Mouse (Mus musculus) liver, embryonic 15.5 days (tissue): ENCODE measurements around the gene Klhl29. TPM values are rescaled to one million over a fixed set of nuclear protein-coding genes. Genes with fewer than 3 reads are reported as not detected.

Source experiments
- ATAC-seq: fragments of 200-750 bp; cut with Nextera tagmentation; 2 replicates; pipeline ENCODE4 v1.8.0; 2017; ENCODE audit warnings: moderate number of reproducible peaks, mild to moderate bottlenecking, moderate library complexity; ENCODE audit not compliant: insufficient read depth
- H3K27ac ChIP-seq: fragments of 300-500 bp; sonication (generic); replicated peaks from 2 replicates; pipeline ENCODE4 v1.5.1; 2015; ENCODE audit warnings: mild to moderate bottlenecking, inconsistent platforms
- H3K27me3 ChIP-seq: fragments of 300-500 bp; sonication (generic); 2 replicates; pipeline ENCODE4 v1.6.1; 2015; ENCODE audit warnings: mild to moderate bottlenecking, inconsistent platforms
- H3K36me3 ChIP-seq: fragments of 300-500 bp; sonication (generic); replicated peaks from 2 replicates; pipeline ENCODE4 v1.6.1; 2015; ENCODE audit warnings: moderate library complexity, mild to moderate bottlenecking, inconsistent platforms
- H3K4me1 ChIP-seq: fragments of 300-500 bp; sonication (generic); replicated peaks from 2 replicates; pipeline ENCODE4 v1.6.1; 2015; ENCODE audit warnings: inconsistent platforms
- H3K4me2 ChIP-seq: fragments of 300-500 bp; sonication (generic); 2 replicates; pipeline ENCODE4 v1.6.1; 2015; ENCODE audit warnings: moderate library complexity, mild to moderate bottlenecking, inconsistent platforms
- H3K4me3 ChIP-seq: fragments of 300-500 bp; sonication (generic); replicated peaks from 2 replicates; pipeline ENCODE4 v1.5.1; 2015; ENCODE audit warnings: mild to moderate bottlenecking, inconsistent platforms
- H3K9ac ChIP-seq: fragments of 300-500 bp; sonication (generic); 2 replicates; pipeline ENCODE4 v1.6.1; 2015; ENCODE audit warnings: moderate library complexity, mild to moderate bottlenecking, inconsistent platforms
- H3K9me3 ChIP-seq: fragments of 300-500 bp; sonication (generic); replicated peaks from 2 replicates; pipeline ENCODE4 v1.6.1; 2016; ENCODE audit warnings: inconsistent platforms
- whole genome bisulfite sequencing: fragments of 180-500 bp; shearing (Covaris S2); methylation state at CpG from one replicate; pipeline ENCODE4 v1.1.7; 2015; ENCODE audit warnings: mixed read lengths; ENCODE audit not compliant: insufficient replicate concordance; 5-methylcytosine and 5-hydroxymethylcytosine counted together
- polyA plus RNA-seq: library from polyadenylated mRNA; unstranded; fragments of >200 nt; fragmentation: Nextera tagmentation; extraction: Ambion mirVana; gene quantifications from 2 replicates; pipeline ENCODE4 v1.2.1, GENCODE M21; 2015

Klhl29 gene
- polyA plus RNA-seq, 1 experiment from 2014 or later = 0.07 TPM

DNA sequence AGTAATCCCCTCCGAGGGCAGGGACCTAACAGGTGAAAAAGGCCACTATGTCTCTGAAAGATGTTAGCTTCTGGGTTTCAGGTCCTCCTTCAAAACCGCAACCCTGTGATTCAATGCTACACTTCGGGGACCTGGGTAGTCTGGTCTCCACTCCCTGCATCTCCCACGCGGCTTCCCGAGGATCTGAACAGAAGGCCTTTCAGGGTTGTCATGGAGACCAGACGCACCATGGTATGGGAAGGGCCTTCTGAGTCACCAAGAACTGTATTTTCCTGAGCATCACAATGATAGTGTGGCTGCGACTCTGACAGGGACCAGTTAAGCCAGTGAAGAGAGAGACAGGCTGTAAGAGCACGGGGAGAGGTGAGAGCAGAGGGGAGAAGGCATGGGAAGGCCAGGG, 164.7 kb downstream of the Klhl29 start:
- no peaks in the 10 kb centered on the region for H3K36me3 ChIP-seq
- no peak overlapping the region for H3K4me2 ChIP-seq
- no peak for ATAC-seq
- H3K4me1 ChIP-seq = no peaks in the 10 kb centered on the region
- H3K9me3 ChIP-seq = no peaks in the 10 kb centered on the region
- WGBS = 64% methylated on average over 9 of the region's 9 CpGs
- no peak overlapping the region for H3K27ac ChIP-seq
- no peak overlapping the region for H3K9ac ChIP-seq
- H3K27me3 ChIP-seq = no peaks in the 10 kb centered on the region
- no peak overlapping the region for H3K4me3 ChIP-seq

GRCm38 (mm10) chr12:5207941-5208905, 167.3 kb downstream of the Klhl29 start:
- H3K4me2 ChIP-seq = no peak overlapping the region
- H3K9ac ChIP-seq = no peak overlapping the region
- H3K27me3 ChIP-seq = no peaks in the 10 kb centered on the region
- H3K4me3 ChIP-seq = no peak overlapping the region
- no peaks in the 10 kb centered on the region for H3K4me1 ChIP-seq
- H3K36me3 ChIP-seq = no peaks in the 10 kb centered on the region
- no peaks in the 10 kb centered on the region for H3K9me3 ChIP-seq
- WGBS = 32% methylated on average over 17 of the region's 17 CpGs
- H3K27ac ChIP-seq = no peak overlapping the region
- no peak for ATAC-seq

GRCm38 (mm10) chr12:5207172-5207571, 168.3 kb downstream of the Klhl29 start:
- Histone ChIP-seq H3K9ac (no peak overlapping the region), H3K36me3 (no peaks in the 10 kb centered on the region), H3K4me2 (no peak overlapping the region), H3K27ac (no peak overlapping the region), H3K9me3 (no peaks in the 10 kb centered on the region), H3K4me1 (no peaks in the 10 kb centered on the region), H3K4me3 (no peak overlapping the region), H3K27me3 (no peaks in the 10 kb centered on the region)
- ATAC-seq = no peak
- 36% methylated on average over 4 of the region's 4 CpGs for WGBS

- 50% methylated on average over 11 of the region's 11 CpGs for whole genome bisulfite sequencing
- Histone ChIP-seq H3K36me3 (no peaks in the 10 kb centered on the region), H3K4me3 (no peak overlapping the region), H3K27ac (no peak overlapping the region), H3K4me2 (no peak overlapping the region), H3K9ac (no peak overlapping the region), H3K9me3 (no peaks in the 10 kb centered on the region), H3K27me3 (no peaks in the 10 kb centered on the region), H3K4me1 (no peaks in the 10 kb centered on the region)
- no peak for ATAC-seq
These were observed 171.2 kb downstream of the Klhl29 start for GRCm38 (mm10) chr12:5204071-5204840.

GRCm38 (mm10) chr12:5203385-5203784, 172.1 kb downstream of the Klhl29 start:
- no peak for ATAC-seq
- H3K4me3 ChIP-seq = no peak overlapping the region

DNA sequence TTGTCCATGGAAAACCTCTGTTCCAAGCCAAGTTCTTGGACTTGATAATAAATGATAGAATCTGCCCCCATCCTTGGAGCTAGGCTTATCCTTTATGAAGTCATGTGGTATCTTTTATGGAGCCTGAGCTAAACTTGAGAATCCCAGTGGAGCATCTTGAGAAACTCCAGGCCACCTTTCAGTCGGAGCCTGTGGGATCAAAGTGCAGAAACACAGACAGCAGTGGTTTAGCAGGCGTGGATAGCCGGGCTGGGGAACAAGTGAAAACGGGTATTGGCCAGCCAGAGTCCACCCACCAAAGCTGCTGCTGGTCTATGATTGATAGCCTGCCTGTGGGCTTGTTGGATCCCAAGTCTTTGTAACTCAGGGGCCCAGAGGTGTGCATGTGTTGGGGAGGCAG, 177.2 kb downstream of the Klhl29 start:
- 38% methylated on average over 4 of the region's 4 CpGs for WGBS
- Histone ChIP-seq H3K4me1 (no peaks in the 10 kb centered on the region), H3K4me3 (no peak overlapping the region), H3K27ac (no peak overlapping the region), H3K9ac (no peak overlapping the region), H3K9me3 (no peaks in the 10 kb centered on the region), H3K36me3 (no peaks in the 10 kb centered on the region), H3K27me3 (no peaks in the 10 kb centered on the region), H3K4me2 (no peak overlapping the region)
- no peak for ATAC-seq

More at GRCm38 (mm10) chr12:5203385-5203784, 172.1 kb downstream of the Klhl29 start:
- Histone ChIP-seq H3K27ac (no peak overlapping the region), H3K4me2 (no peak overlapping the region), H3K9ac (no peak overlapping the region), H3K36me3 (no peaks in the 10 kb centered on the region), H3K9me3 (no peaks in the 10 kb centered on the region), H3K27me3 (no peaks in the 10 kb centered on the region), H3K4me1 (no peaks in the 10 kb centered on the region)
- WGBS = 44% methylated on average over 5 of the region's 5 CpGs

- H3K36me3 ChIP-seq = no peaks in the 10 kb centered on the region
- H3K9ac ChIP-seq = no peak overlapping the region
- H3K4me2 ChIP-seq = no peak overlapping the region
- H3K4me3 ChIP-seq = no peak overlapping the region
- H3K9me3 ChIP-seq = no peaks in the 10 kb centered on the region
- no peak for ATAC-seq
- 53% methylated on average over 6 of the region's 6 CpGs for WGBS
- no peaks in the 10 kb centered on the region for H3K27me3 ChIP-seq
- no peak overlapping the region for H3K27ac ChIP-seq
- H3K4me1 ChIP-seq = no peaks in the 10 kb centered on the region
These were observed 181.3 kb downstream of the Klhl29 start for GRCm38 (mm10) chr12:5194176-5194575.

DNA sequence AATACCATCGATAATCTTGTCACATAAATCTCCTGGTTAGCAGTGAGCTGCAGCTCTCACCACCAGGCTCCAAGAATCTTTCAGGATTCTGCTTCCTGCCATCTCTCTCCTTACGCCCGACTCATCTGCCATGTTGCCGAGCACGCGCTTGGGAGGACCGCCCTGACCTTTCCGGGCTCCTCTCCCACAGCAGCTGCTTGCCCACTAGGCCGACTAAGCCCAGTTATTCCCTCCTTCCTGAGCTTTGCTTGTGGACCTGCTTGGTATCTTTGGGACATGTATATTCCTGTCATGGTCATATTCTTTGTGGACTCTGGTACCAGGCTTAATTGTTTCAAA, 183.1 kb downstream of the Klhl29 start:
- no peak overlapping the region for H3K4me2 ChIP-seq
- H3K9me3 ChIP-seq = no peaks in the 10 kb centered on the region
- H3K36me3 ChIP-seq = no peaks in the 10 kb centered on the region
- WGBS = 60% methylated on average over 9 of the region's 9 CpGs
- no peaks in the 10 kb centered on the region for H3K27me3 ChIP-seq
- no peaks in the 10 kb centered on the region for H3K4me1 ChIP-seq
- H3K27ac ChIP-seq = no peak overlapping the region
- no peak for ATAC-seq
- no peak overlapping the region for H3K9ac ChIP-seq
- no peak overlapping the region for H3K4me3 ChIP-seq

GRCm38 (mm10) chr12:5191628-5192379, 183.7 kb downstream of the Klhl29 start:
- no peak for ATAC-seq
- Histone ChIP-seq H3K27ac (no peak overlapping the region), H3K36me3 (no peaks in the 10 kb centered on the region), H3K9me3 (no peaks in the 10 kb centered on the region), H3K4me1 (no peaks in the 10 kb centered on the region), H3K9ac (no peak overlapping the region), H3K27me3 (no peaks in the 10 kb centered on the region), H3K4me3 (no peak overlapping the region), H3K4me2 (0 out of 2 replicates have a peak overlapping the region, but pooled peaks have one; percentile 10)
- 15% methylated on average over 14 of the region's 14 CpGs for WGBS

DNA sequence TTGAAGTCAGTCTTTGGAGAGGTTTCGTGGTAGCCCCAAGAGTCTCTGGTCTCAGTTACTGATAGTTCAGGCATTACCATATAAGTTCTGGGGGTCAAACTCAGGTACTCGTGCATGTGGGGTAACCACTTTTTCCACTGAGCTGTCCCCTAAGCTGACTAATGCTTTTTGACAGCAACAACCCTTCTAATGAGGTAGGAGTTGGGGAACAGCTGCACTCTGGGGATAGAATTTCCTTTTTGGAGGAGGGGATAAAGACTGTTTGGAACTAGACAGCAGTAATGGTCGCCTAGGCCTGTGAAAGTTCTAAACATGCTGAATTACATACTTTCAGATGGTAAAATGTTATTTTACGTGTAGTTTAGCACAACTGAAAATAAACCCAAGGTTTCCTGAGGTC, 184.3 kb downstream of the Klhl29 start:
- Histone ChIP-seq H3K4me1 (no peaks in the 10 kb centered on the region), H3K36me3 (no peaks in the 10 kb centered on the region), H3K9ac (no peak overlapping the region), H3K27ac (no peak overlapping the region), H3K27me3 (no peaks in the 10 kb centered on the region), H3K9me3 (no peaks in the 10 kb centered on the region), H3K4me3 (no peak overlapping the region), H3K4me2 (no peak overlapping the region)
- ATAC-seq = no peak
- 55% methylated on average over 4 of the region's 4 CpGs for WGBS
